Mouse (Mus musculus): ENCODE data around the gene Itga9.

GRCm38 (mm10) chr9:118713515-118713914 is 107.0 kb downstream of the Itga9 start:
- TF ChIP-seq CTCF (IDR thresholded peaks at IDR 0.05; ENCODE audit: low read depth) (no peak), EP300 (IDR thresholded peaks at IDR 0.05; ENCODE audit: low read depth) (no peak)

All from liver, embryonic 14.5 days (tissue).